Mouse (Mus musculus): ENCODE data around the gene H1f0.

- TF ChIP-seq POLR2A (IDR thresholded peaks at IDR 0.05; ENCODE audit: borderline replicate concordance, extremely low read depth, low read depth, low read length), result no peak
- no peak for TF ChIP-seq CTCF (IDR thresholded peaks at IDR 0.05; ENCODE audit: insufficient read depth, low read length)
Measured at GRCm38 (mm10) chr15:79029519-79030241, 1.4 kb downstream of the H1f0 start.

Measured in lung, adult 2 months (tissue).